Mouse (Mus musculus) layer of hippocampus, postnatal 25 days (tissue): ENCODE results near the gene Ccdc28b. TPM values are rescaled to one million over a fixed set of nuclear protein-coding genes. Genes with fewer than 3 reads are reported as not detected.
A peak's percentile ranks its signal among the peaks of the same experiment; 100 is the strongest.

Experiments used
- DNase-seq, 2 experiments: peaks; one replicate each; pipeline ENCODE4 v3.0.0; 2022; ENCODE audit warnings: mixed read lengths in 2 of 2, low spot score in 1 of 2; ENCODE audit errors: extremely low spot score in 1 of 2
- total RNA-seq, 2 experiments: library from RNA; stranded (reverse); gene quantifications; 2 replicates each; pipeline ENCODE4 v1.2.3; 2021

Gene Ccdc28b
- total RNA-seq, result 10 to 100 TPM; 71.6 to 84.5 TPM

GRCm38 (mm10) chr4:129623681-129624091 is at the start of gene Ccdc28b:
Gene Ccdc28b (minus strand): TSS chr4:129623947.
- peak in 1 of 2 experiments; percentile 42 for DNase-seq

- no peak for DNase-seq
These were observed 49.2 kb upstream of the Ccdc28b start for GRCm38 (mm10) chr4:129672878-129673449.

- peak; percentile 88 to 90 for DNase-seq
These were observed 48.5 kb upstream of the Ccdc28b start, which contains the start of gene Kpna6 for GRCm38 (mm10) chr4:129672083-129672877. Gene Kpna6 (minus strand): TSS chr4:129672767.

- DNase-seq, result peak in 1 of 2 experiments; percentile 44
These were observed 47.8 kb upstream of the Ccdc28b start for GRCm38 (mm10) chr4:129671491-129672082.

GRCm38 (mm10) chr4:129662255-129662813 is 38.6 kb upstream of the Ccdc28b start:
- DNase-seq, result no peak

GRCm38 (mm10) chr4:129661584-129661983 is 37.8 kb upstream of the Ccdc28b start:
- no peak for DNase-seq

GRCm38 (mm10) chr4:129654770-129655169 is 31.0 kb upstream of the Ccdc28b start:
- no peak for DNase-seq

DNA sequence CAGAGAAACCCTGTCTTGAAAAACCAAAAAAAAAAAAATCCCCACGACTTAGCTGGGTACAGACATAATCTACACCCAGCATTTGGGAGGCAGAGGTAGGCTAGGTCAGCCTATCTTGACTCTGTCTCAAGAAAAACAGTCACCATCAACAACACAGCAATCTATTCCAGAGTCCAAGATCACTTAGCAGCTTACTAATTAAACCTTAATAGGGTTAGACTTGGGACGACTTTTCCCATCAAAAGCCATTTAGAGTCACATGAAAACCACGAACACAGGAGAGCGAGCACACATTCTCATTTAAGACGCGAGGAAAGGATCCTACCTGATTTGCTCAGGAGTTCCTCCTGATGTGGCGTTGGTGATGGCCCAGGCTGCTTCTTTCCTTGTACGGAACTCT is 26.6 kb upstream of the Ccdc28b start:
- no peak for DNase-seq

DNA sequence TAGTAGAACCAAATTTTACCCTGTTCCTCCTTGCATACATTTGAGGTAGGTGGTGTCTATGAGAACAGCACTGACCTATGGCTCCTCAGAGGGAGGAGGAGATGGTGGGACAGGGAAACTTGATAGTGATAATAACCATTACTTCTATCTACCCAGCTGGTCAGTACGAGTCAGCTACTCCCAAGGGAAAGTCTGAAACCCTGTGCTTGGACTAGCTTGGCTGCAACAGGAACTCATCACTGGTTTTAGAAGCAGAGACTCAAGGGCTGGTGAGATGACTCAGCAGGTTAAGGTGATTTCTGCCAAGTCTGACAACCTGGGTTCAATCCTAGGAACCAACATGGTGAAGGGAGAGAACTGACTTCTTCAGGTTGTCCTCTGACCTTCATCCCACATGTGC is 24.9 kb upstream of the Ccdc28b start:
- no peak for DNase-seq

- no peak for DNase-seq
These were observed 21.5 kb upstream of the Ccdc28b start for GRCm38 (mm10) chr4:129645204-129645603.

DNA sequence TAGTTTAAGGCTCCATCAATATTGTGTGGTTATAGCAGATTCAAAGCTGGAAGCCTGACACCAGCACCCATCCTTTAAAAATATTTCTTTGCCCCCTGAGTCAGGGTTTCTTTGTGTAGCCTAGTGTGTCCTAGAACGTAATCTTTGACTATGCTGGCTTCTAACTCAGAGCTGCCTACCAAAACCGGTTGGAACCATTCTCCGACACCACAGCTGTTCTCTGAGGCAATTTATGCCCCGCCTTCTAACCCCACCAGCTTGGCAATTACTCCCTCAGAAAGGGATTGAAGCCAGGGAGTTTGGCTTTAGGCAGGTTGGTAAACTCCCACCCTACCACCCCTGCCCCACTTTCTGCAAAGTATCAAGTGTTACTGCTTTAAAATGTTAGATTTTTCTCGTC is 18.0 kb upstream of the Ccdc28b start:
- DNase-seq, result no peak

GRCm38 (mm10) chr4:129640638-129641467 is 17.1 kb upstream of the Ccdc28b start, which contains the start of gene Txlna:
Gene Txlna (minus strand): TSS chr4:129641065.
- DNase-seq, result peak; percentile 90 to 96

DNA sequence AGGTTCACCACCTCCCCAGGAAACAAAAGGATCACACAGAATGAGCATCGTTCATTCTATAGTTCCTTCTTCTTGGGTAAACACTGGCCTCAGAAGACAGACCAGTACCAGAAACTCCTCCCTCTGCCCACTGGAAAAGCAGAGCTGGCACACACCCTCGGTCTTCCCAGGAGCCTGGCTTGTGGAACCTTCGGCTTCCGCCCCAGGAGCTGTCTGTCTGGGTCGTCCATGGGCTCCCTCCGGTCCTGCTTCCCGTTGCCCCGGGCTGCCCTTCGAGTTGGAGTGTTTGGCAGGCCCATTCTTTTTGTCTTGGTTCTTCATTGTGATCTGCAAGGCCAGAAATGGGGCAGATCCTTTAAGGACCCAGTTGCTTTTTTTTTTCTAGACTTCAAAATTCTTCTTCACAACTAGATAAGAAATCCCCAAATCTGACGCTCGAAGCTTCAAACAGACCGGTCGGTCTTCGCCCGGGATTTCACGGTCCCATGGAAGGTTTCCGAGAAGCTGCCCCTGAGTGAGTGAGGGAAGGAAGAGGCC is 16.4 kb upstream of the Ccdc28b start:
- no peak for DNase-seq

- DNase-seq, result no peak
These were observed 15.5 kb upstream of the Ccdc28b start for GRCm38 (mm10) chr4:129639221-129639620.

GRCm38 (mm10) chr4:129633852-129634251 is 10.1 kb upstream of the Ccdc28b start:
- DNase-seq, result no peak

GRCm38 (mm10) chr4:129631867-129632266 is 8.1 kb upstream of the Ccdc28b start:
- no peak for DNase-seq

DNA sequence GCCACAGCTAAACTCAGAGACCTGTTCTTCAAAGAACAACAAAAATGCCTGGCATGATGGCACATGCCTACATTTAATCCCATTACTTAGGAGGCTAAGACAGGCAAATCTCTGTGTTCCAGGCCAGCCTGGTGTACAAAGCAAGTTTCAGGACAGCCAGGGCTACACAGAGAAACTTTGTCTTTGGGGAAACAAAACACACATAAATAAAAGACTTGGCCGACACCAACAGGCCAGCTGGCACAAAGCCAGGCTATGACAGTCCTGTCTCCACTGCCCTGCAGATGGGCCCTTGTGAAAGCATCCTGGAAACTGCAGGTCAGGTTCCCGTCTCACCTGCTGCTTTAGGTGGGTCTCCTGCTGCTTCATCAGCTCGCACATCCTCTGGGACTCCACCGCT is 7.2 kb upstream of the Ccdc28b start:
- DNase-seq, result no peak

GRCm38 (mm10) chr4:129626035-129626434 is 2.3 kb upstream of the Ccdc28b start:
- no peak for DNase-seq

- DNase-seq, result no peak
These were observed 1.7 kb upstream of the Ccdc28b start for GRCm38 (mm10) chr4:129625496-129625895.

- DNase-seq, result peak in 1 of 2 experiments; percentile 54
These were observed 1.3 kb upstream of the Ccdc28b start for GRCm38 (mm10) chr4:129625029-129625370.
